Mouse (Mus musculus) liver, postnatal 0 days (tissue): Measurements from ENCODE around the gene Ankmy1. TPM values are rescaled to one million over a fixed set of nuclear protein-coding genes. Genes with fewer than 3 reads are reported as not detected.

Experiments
- ATAC-seq: fragments of 200-750 bp; cut with Nextera tagmentation; 2 replicates; pipeline ENCODE4 v1.8.0; 2017; ENCODE audit warnings: mild to moderate bottlenecking, moderate library complexity
- DNase-seq: peaks from one replicate; pipeline ENCODE4 v3.0.0-alpha.2; 2016
- H3K27ac ChIP-seq: fragments of 300-500 bp; sonication (generic); 2 replicates; pipeline ENCODE4 v1.5.1; 2014; ENCODE audit warnings: antibody characterized with exemption, moderate library complexity, mild to moderate bottlenecking, low read depth
- H3K27me3 ChIP-seq: fragments of 300-500 bp; sonication (generic); 2 replicates; pipeline ENCODE4 v1.6.1; 2014; ENCODE audit warnings: low read length, control low read depth, mixed read lengths; ENCODE audit not compliant: insufficient read depth
- H3K36me3 ChIP-seq: fragments of 300-500 bp; sonication (generic); replicated peaks from 2 replicates; pipeline ENCODE4 v1.6.1; 2014; ENCODE audit warnings: mild to moderate bottlenecking, control low read depth, low read length, moderate library complexity, mixed read lengths; ENCODE audit not compliant: insufficient read depth
- H3K4me1 ChIP-seq: fragments of 300-500 bp; sonication (generic); 2 replicates; pipeline ENCODE4 v1.6.1; 2014; ENCODE audit warnings: antibody characterized with exemption, mild to moderate bottlenecking, control low read depth; ENCODE audit not compliant: insufficient read depth
- H3K4me2 ChIP-seq: fragments of 300-500 bp; sonication (generic); 2 replicates; pipeline ENCODE4 v1.6.1; 2014; ENCODE audit warnings: low read depth, mild to moderate bottlenecking, low read length, moderate library complexity, mixed read lengths
- H3K4me3 ChIP-seq: fragments of 300-500 bp; sonication (generic); 2 replicates; pipeline ENCODE4 v1.5.1; 2014; ENCODE audit warnings: low read depth, low read length
- H3K9ac ChIP-seq: fragments of 300-500 bp; sonication (generic); replicated peaks from 2 replicates; pipeline ENCODE4 v1.6.1; 2014; ENCODE audit warnings: mild to moderate bottlenecking, moderate library complexity
- H3K9me3 ChIP-seq: fragments of 300-500 bp; sonication (generic); 2 replicates; pipeline ENCODE4 v1.6.1; 2016; ENCODE audit warnings: mild to moderate bottlenecking, control low read depth, low read length, mixed read lengths
- CTCF ChIP-seq: sonication (generic); IDR thresholded peaks from 2 replicates; pipeline ENCODE4 v1.5.1; 2016; ENCODE audit warnings: antibody characterized with exemption, low read depth
- EP300 ChIP-seq: IDR thresholded peaks from 2 replicates; pipeline ENCODE4 v1.6.1; 2016; ENCODE audit warnings: antibody characterized with exemption, low read depth, mild to moderate bottlenecking
- WGBS: fragments of 180-500 bp; shearing (Covaris S2); extraction: QIAGEN DNeasy Blood & Tissue Kit; methylation state at CpG from one replicate; pipeline ENCODE4 v1.1.7; 2014; ENCODE audit not compliant: insufficient replicate concordance; 5-methylcytosine and 5-hydroxymethylcytosine counted together
- polyA plus RNA-seq: library from polyadenylated mRNA; unstranded; fragments of >200 nt; fragmentation: Nextera tagmentation; extraction: Ambion mirVana; gene quantifications from 2 replicates; pipeline ENCODE4 v1.2.1, GENCODE M21; 2015

Gene Ankmy1
- polyA plus RNA-seq, 1 experiment from 2014 or later = 0.05 TPM

- DNase-seq (no peak), ATAC-seq (no peak)
- H3K27me3 ChIP-seq = no peaks in the 10 kb centered on the region
- H3K27ac ChIP-seq = no peak overlapping the region
- H3K4me2 ChIP-seq = no peak overlapping the region
- WGBS = 76% methylated on average over 5 of the region's 5 CpGs
- H3K36me3 ChIP-seq = no peaks in the 10 kb centered on the region
- H3K9me3 ChIP-seq = no peaks in the 10 kb centered on the region
- no peak overlapping the region for H3K9ac ChIP-seq
- TF ChIP-seq CTCF (no peak), EP300 (no peak)
- no peaks in the 10 kb centered on the region for H3K4me1 ChIP-seq
- H3K4me3 ChIP-seq = no peak overlapping the region
Observed at GRCm38 (mm10) chr1:92880101-92880500, 22.6 kb downstream of the Ankmy1 start.

GRCm38 (mm10) chr1:92879266-92879665, 23.4 kb downstream of the Ankmy1 start:
- DNase-seq = no peak
- Histone ChIP-seq H3K9ac (no peak overlapping the region), H3K9me3 (no peaks in the 10 kb centered on the region), H3K4me1 (no peaks in the 10 kb centered on the region), H3K27ac (no peak overlapping the region), H3K36me3 (no peaks in the 10 kb centered on the region), H3K4me2 (no peak overlapping the region), H3K27me3 (no peaks in the 10 kb centered on the region), H3K4me3 (no peak overlapping the region)
- whole genome bisulfite sequencing = 78% methylated on average over 12 of the region's 12 CpGs
- TF ChIP-seq EP300 (no peak), CTCF (no peak)
- no peak for ATAC-seq

GRCm38 (mm10) chr1:92878066-92878741, 24.5 kb downstream of the Ankmy1 start:
- no peaks in the 10 kb centered on the region for H3K36me3 ChIP-seq
- no peaks in the 10 kb centered on the region for H3K4me1 ChIP-seq
- H3K4me2 ChIP-seq = no peak overlapping the region
- DNase-seq (no peak), ATAC-seq (no peak)
- WGBS = 74% methylated on average over 13 of the region's 13 CpGs
- H3K9me3 ChIP-seq = no peaks in the 10 kb centered on the region
- H3K4me3 ChIP-seq = no peak overlapping the region
- H3K27me3 ChIP-seq = no peaks in the 10 kb centered on the region
- TF ChIP-seq EP300 (no peak), CTCF (no peak)
- H3K27ac ChIP-seq = no peak overlapping the region
- H3K9ac ChIP-seq = no peak overlapping the region

GRCm38 (mm10) chr1:92877431-92877978, 25.2 kb downstream of the Ankmy1 start:
- WGBS = 63% methylated on average over 12 of the region's 12 CpGs
- Histone ChIP-seq H3K9ac (no peak overlapping the region), H3K27me3 (no peaks in the 10 kb centered on the region), H3K4me1 (no peaks in the 10 kb centered on the region), H3K36me3 (no peaks in the 10 kb centered on the region), H3K4me2 (no peak overlapping the region), H3K4me3 (no peak overlapping the region), H3K9me3 (no peaks in the 10 kb centered on the region), H3K27ac (no peak overlapping the region)
- ATAC-seq (no peak), DNase-seq (no peak)
- TF ChIP-seq EP300 = no peak
- no peak for TF ChIP-seq CTCF

- no peak for TF ChIP-seq CTCF
- TF ChIP-seq EP300 = no peak
- DNase-seq = no peak
- H3K27me3 ChIP-seq = no peaks in the 10 kb centered on the region
- no peak overlapping the region for H3K27ac ChIP-seq
- no peak overlapping the region for H3K4me2 ChIP-seq
- H3K9me3 ChIP-seq = no peaks in the 10 kb centered on the region
- no peak for ATAC-seq
- H3K4me1 ChIP-seq = no peaks in the 10 kb centered on the region
- no peak overlapping the region for H3K9ac ChIP-seq
- H3K4me3 ChIP-seq = no peak overlapping the region
- H3K36me3 ChIP-seq = no peaks in the 10 kb centered on the region
- 72% methylated on average over 8 of the region's 8 CpGs for WGBS
Observed at GRCm38 (mm10) chr1:92875360-92876111, 27.2 kb downstream of the Ankmy1 start.

GRCm38 (mm10) chr1:92874011-92874410, 28.7 kb downstream of the Ankmy1 start:
- Histone ChIP-seq H3K4me3 (no peak overlapping the region), H3K27ac (no peak overlapping the region), H3K4me1 (no peaks in the 10 kb centered on the region), H3K9ac (no peak overlapping the region), H3K36me3 (no peaks in the 10 kb centered on the region), H3K4me2 (no peak overlapping the region), H3K9me3 (no peaks in the 10 kb centered on the region), H3K27me3 (no peaks in the 10 kb centered on the region)
- ATAC-seq (no peak), DNase-seq (no peak)
- 77% methylated on average over 3 of the region's 3 CpGs for WGBS
- TF ChIP-seq EP300 (no peak), CTCF (no peak)
